8 mouse cellular contexts compared by ENCODE assay signal in genomic region chr17:78603872-78604271, GRCm38 (mm10).
DNase-seq lines count a peak whose midpoint lies in the region; ATAC-seq and TF ChIP-seq lines count a peak whose summit lies in the region.

No protein-coding gene starts in this region.

- ATAC-seq in kidney, embryonic 16.5 days (ENCODE audit: low FRiP score, low TSS enrichment), result no peak
- ATAC-seq in forebrain, embryonic 14.5 days, result peak; percentile 58
- peak; percentile 76 for ATAC-seq in megakaryocyte-erythroid progenitor cell, adult 5-6 weeks (replicated peaks; ENCODE audit: low FRiP score, low TSS enrichment, poor library complexity, severe bottlenecking)

- 34% methylated on average over 8 of the region's 8 CpGs for WGBS in kidney, embryonic 16.5 days
- WGBS in forebrain, embryonic 14.5 days, result 42% methylated on average over 8 of the region's 8 CpGs
- 14% methylated on average over 8 of the region's 8 CpGs for WGBS in small intestine, adult 2 months

- intact Hi-C loops in heart, postnatal 36 days (cut with DNase I), result loop anchor here (2.0 to 5.0 kb wide), 3 partner anchors 107 to 407 kb away; no protein-coding TSS in a partner anchor

- H3K4me1 ChIP-seq in kidney, embryonic 16.5 days (ENCODE audit: insufficient read depth, low read length), result no peaks in the 10 kb centered on the region
- 0 out of 2 replicates have a peak, but pooled peaks cover 2% of the 10 kb centered on the region for H3K4me1 ChIP-seq in forebrain, embryonic 14.5 days (ENCODE audit: control insufficient read depth, insufficient read depth, low read length)
- H3K4me1 ChIP-seq in small intestine, adult 2 months (ENCODE audit: control insufficient read depth, insufficient read depth, insufficient read length, low read length), result peaks cover 8% of the 10 kb centered on the region; the same call in 1 of the 2 replicates

- H3K36me3 ChIP-seq in kidney, embryonic 16.5 days (ENCODE audit: insufficient read depth, low read length), result no peaks in the 10 kb centered on the region
- no peaks in the 10 kb centered on the region for H3K36me3 ChIP-seq in forebrain, embryonic 14.5 days (ENCODE audit: control insufficient read depth, insufficient read depth, low read length)
- H3K36me3 ChIP-seq in small intestine, adult 2 months (ENCODE audit: control insufficient read depth, insufficient read depth, low read length), result no peaks in the 10 kb centered on the region

- DNase-seq in kidney, adult 11 months, result peak; percentile 50
- DNase-seq in cerebellum, adult 11-12 months, result peak; percentile 53
- DNase-seq in forebrain, embryonic 14.5 days (ENCODE audit: low spot score), result peak; percentile 85
- peak; percentile 80 for DNase-seq in heart, postnatal 36 days
- peak; percentile 84 for DNase-seq in layer of hippocampus, adult 9-10 months (ENCODE audit: low spot score)

- no peak overlapping the region for H3K27ac ChIP-seq in kidney, embryonic 16.5 days (ENCODE audit: low read length)
- no peak overlapping the region for H3K27ac ChIP-seq in forebrain, embryonic 14.5 days (ENCODE audit: low read depth, low read length)
- H3K27ac ChIP-seq in small intestine, adult 2 months (ENCODE audit: insufficient read depth, low read depth, low read length), result no peak overlapping the region

- no peaks in the 10 kb centered on the region for H3K9me3 ChIP-seq in kidney, embryonic 16.5 days (ENCODE audit: low read length)
- no peaks in the 10 kb centered on the region for H3K9me3 ChIP-seq in forebrain, embryonic 14.5 days (replicated peaks; ENCODE audit: control insufficient read depth, low read length)

- TF ChIP-seq CTCF in small intestine, adult 2 months (IDR thresholded peaks at IDR 0.05; ENCODE audit: extremely low read depth, insufficient read length, insufficient replicate concordance, low read depth, low read length), result peak; percentile 69; the same call in 1 of the 2 replicates

- no peak overlapping the region for H3K4me3 ChIP-seq in kidney, embryonic 16.5 days (ENCODE audit: low read length)
- H3K4me3 ChIP-seq in forebrain, embryonic 14.5 days (ENCODE audit: low read depth, low read length), result no peak overlapping the region
- H3K4me3 ChIP-seq in small intestine, adult 2 months (ENCODE audit: low read depth, low read length), result no peak overlapping the region

- no peak for TF ChIP-seq POLR2A in small intestine, adult 2 months (IDR thresholded peaks at IDR 0.05; ENCODE audit: low read depth, low read length)

- H3K4me2 ChIP-seq in kidney, embryonic 16.5 days (replicated peaks; ENCODE audit: low read depth, low read length), result no peak overlapping the region
- H3K4me2 ChIP-seq in forebrain, embryonic 14.5 days (ENCODE audit: low read length), result 0 out of 2 replicates have a peak overlapping the region, but pooled peaks have one; percentile 3

- no peaks in the 10 kb centered on the region for H3K27me3 ChIP-seq in kidney, embryonic 16.5 days (ENCODE audit: insufficient read depth, low read length)
- H3K27me3 ChIP-seq in forebrain, embryonic 14.5 days (replicated peaks; ENCODE audit: control insufficient read depth, insufficient read depth, low read length), result no peaks in the 10 kb centered on the region
- H3K27me3 ChIP-seq in small intestine, adult 2 months (ENCODE audit: control insufficient read depth, insufficient read depth, low read length), result no peaks in the 10 kb centered on the region

- no peak overlapping the region for H3K9ac ChIP-seq in kidney, embryonic 16.5 days (replicated peaks; ENCODE audit: low read length)
- no peak overlapping the region for H3K9ac ChIP-seq in forebrain, embryonic 14.5 days (ENCODE audit: low read length)
